Mouse (Mus musculus) frontal cortex, adult (tissue): ENCODE measurements around the gene Rbms3.

Source experiments
- ATAC-seq: cut with Nextera tagmentation; 2 replicates; pipeline ENCODE4 v1.9.2; 2017; ENCODE audit warnings: mild to moderate bottlenecking, moderate library complexity, mixed read lengths; ENCODE audit not compliant: low TSS enrichment

Gene Rbms3

DNA sequence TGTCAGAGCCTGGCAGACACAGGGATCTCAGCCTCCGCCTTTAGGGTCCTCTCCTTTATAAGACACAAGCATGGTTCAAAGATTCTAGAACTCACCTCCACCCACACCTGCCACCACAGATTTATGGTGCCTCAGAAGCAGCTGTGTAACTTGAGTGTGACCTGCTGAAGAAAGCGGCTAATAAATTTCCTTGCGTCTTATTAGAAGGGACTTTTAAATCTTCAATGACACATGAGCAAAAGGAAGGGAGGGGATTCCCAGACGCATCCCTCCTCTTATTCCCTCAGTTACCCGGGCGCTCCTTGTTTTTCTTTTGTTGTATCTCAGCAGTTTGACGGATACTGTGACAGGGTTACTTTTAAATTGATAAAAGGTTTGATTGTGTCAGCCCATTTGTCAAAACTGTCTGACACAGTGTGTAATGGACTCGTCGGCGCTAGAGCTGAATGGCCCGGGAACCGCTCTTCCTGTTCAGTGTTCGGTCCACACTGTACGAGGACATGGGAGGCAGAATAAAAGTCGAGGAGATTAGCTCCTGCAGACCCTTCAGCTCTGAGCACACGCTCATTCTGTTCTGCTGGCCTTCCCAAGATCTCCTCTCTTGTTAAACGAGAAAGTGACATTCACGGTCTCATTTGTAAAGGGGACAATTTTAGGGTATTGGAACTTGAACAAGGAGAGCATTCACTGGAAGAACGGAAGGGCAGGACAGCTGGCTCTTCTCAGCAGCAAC, 527.3 kb downstream of the Rbms3 start:
- no peak for ATAC-seq

DNA sequence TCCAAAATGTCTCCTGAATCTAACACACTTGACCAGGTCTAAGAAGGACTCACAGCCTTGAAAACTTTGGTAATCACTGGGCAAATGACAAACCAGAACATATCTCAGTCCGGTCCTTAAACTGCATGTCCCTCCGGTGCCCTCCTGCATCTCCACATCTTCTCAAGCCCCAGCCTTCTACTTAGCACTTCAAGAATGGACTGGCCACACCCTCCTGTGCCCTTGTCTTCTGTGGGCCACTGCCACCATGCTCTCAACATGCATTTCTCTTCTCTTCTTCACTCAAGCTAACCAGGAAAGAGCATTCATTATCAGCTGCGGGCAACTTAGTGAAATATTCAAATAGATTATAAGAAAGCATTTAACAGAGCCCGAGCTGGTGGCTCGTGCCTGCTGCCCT, 529.5 kb downstream of the Rbms3 start:
- no peak for ATAC-seq

DNA sequence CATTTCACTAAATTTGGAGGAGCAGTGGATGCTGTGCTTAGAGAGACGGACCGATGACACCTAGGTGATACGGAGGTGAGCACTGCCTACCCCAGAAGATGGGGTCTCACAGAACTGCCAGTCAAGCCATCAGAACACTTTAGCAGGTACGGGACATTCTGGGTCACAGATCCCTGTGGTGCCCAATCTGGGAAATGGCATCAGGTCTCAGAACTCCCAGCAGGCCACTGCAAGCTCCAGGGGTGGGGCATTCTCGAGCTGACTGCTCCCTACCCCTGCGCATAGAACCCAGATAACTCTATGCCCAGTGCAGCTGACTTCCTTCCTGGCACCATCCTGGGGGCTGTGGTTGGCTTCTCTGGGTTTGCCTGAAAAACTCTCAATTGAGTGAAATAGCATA, 536.2 kb downstream of the Rbms3 start:
- no peak for ATAC-seq

DNA sequence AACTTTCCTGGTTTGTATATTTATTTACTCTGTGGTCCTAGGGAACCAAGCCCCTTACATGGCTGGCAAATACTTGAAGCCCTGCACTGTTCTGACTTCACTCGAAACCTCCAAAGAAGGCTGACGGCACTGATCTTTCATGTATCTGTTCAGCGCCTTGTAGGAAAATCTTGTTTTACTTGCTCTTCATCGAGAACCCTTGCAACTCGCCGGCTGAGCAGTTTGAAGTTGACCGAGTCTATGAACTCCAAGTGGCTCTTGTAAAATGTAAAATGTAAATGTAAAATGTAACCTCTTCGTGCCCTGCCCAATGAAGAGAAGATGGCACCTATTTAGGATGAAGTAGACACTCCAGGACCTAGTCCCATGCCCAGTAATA, 537.5 kb downstream of the Rbms3 start:
- ATAC-seq = no peak

DNA sequence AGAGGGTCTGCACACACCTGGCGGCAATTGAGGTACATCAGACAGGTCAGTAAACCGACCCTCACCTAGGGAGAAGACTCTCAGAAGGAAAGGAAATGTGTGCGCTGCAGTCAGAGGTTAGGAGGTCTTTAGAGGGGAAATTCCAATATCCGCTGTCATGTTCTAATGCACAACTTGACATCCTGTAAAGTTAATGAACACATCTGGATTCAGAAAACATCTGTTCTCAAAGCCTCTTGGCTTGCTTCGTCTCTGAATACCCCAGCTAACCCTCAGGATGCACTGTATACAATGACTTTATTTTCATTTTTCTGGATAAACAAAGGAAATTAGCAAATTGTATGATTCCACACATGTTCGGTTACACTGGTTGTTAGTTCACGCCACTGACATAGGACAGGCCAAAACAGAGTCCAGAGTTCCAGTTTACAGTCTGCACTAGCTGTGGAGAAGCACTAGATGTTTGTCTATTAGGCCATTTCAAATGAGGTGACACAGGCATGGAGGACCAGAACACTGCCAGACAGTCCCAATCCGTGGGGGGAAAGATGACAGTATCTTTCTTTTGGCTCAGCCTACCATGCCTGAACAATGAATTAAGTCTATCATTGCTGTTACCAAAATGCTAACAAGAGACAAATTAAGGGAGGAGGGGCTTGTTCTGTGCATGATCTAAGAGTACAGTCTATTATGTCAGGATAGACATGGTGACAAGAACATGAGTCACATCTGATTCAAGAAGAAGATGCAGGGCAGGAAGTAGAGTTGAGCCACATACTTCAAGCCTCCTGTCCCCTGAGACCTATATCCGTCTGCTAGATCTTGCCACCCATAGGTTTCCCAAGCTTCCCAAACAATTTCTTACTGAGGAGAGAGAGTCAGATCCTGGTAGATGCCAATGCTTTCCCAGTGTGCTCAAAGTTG, 538.2 kb downstream of the Rbms3 start:
- ATAC-seq = no peak

DNA sequence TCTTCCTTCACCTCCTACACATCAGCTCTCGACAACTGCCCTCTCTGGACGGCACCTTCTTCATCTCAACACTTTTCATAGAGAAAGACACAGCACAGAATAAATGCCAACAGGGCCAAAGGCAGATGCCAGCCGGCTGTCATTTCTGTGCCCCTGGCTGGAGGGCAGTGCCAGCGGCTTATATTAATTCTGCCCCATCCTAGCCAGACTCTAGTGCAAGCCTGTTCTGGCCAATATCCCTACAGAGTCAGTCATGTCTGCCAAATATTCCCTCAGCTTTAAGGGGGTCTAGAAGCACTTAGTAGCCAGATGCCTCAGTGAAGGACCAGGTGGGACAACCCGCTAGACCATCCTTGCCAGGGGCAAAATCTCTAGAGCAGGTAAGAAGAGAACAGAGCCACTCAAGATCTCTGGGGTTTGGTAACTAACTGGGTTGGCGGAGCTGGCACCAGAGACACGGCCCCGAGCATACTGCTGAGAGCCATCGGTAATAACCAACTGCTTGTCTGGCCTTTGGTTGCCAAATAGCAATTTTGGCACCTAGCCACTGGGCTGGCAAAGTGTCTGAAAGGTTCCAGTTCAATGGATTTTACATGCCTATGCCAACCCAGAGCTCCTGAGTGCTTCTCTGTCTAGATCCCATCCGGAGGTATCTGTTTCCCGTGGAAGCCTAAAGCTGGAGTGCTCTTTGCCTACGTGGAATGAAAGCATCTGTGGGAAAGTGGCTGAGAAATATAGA, 540.1 kb downstream of the Rbms3 start:
- no peak for ATAC-seq

DNA sequence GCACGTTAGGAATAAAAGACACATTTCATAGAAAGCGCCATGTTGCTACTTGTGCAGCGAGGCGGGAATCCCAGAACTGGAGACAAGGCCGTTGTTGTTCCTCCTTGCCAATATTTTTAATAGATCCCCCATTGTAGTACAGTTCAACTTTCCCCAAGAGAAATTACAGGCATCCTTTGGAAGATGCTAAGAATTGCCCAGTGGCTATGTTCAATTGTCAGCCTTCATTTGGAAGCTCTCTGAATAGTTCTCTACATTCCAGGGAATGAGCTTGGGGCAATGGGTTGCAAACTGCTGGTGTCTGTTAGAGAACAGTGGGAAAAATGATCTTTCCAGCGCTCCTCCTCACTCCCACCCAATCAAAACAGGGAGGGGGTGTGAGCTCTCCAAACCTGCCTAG, 541.4 kb downstream of the Rbms3 start:
- no peak for ATAC-seq

DNA sequence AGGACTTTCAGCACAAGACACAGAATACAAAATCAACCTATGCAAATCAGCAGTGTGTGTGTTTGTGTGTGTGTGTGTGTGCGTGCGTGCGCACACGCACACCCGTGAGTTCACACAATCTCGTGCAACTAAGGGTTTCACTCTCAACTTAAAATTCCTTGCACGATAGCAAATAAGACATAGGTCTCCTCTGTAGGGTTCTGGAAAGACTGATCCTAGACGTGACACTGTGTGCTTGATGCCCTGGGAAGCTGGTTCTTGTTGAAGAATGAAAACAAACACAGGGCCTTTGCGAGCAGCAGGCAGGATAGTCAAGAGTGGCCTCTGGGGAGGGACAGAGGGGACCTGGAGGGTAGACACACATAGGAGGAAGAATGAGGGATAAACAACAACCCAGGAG, 544.0 kb downstream of the Rbms3 start:
- no peak for ATAC-seq

DNA sequence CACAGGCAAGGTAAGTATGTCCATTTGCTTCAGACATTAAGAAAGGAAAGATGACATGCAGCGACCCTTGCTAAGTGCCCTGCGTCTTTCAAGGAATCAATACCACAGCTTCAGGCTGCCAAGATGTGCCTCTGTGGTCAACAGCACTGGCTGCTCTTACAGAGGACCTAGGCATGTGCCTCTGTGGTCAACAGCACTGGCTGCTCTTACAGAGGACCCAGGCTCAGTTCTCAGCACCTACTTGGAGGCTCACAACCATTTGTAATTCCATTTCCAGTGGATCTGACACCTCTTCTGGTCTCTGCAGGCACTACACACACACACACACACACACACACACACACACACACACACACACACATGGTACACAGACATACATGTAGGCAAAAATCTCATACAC, 545.2 kb downstream of the Rbms3 start:
- no peak for ATAC-seq

DNA sequence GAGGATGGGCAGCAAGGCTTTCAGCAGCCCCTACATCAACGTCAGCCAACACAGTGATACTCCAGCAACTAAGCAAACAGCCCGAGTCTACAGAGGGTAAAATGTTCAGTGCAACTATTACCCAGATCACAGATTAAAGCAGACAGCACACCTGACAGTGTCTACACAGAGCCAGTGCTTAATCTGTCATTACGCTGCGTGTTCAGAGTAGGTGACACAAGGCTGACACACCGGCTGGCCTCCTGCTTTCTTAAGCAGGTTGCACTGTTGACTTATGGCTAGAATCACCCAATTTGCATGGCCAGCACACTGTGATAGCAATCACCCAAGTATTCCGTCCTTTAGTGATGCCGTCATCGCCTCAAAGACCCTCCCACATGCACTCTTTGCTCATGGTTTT, 550.2 kb downstream of the Rbms3 start:
- no peak for ATAC-seq

DNA sequence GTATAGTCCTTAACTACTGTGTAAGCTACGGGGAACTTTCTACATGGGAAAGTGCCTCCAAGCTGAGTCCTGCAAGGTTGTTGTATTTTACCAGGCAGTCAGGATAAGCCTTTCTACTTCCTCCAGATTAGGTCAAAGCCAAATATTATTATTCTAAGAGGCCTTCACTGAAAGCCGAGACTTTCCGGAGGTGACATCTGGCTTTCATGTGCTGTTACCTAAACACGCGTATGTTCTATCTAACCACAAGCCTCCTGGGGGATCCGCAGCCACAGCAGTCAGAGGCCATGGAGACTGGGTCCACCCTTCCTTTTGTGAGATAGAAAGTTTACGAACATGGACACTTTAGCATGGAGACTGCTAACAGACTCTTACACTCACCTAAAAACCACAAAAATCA, 552.2 kb downstream of the Rbms3 start:
- ATAC-seq = no peak

DNA sequence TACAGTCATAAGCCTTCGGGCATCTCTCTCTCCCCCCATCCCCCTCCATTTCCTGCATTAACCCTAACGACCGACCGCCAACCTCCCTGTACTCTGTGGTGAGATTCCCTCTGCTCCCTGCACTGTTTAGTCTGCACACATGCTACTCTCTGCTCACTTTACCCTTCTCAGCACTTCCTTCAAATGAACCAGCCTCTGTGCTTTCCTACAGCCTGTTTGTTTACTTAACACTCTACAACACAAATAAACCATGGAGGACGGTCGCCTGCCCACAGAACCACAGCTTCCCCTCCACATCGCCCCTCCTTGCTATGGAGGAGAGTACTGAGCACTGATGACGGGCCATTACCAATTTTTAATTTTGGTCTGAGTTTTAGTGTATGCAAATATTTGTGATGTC, 552.9 kb downstream of the Rbms3 start:
- ATAC-seq = no peak

DNA sequence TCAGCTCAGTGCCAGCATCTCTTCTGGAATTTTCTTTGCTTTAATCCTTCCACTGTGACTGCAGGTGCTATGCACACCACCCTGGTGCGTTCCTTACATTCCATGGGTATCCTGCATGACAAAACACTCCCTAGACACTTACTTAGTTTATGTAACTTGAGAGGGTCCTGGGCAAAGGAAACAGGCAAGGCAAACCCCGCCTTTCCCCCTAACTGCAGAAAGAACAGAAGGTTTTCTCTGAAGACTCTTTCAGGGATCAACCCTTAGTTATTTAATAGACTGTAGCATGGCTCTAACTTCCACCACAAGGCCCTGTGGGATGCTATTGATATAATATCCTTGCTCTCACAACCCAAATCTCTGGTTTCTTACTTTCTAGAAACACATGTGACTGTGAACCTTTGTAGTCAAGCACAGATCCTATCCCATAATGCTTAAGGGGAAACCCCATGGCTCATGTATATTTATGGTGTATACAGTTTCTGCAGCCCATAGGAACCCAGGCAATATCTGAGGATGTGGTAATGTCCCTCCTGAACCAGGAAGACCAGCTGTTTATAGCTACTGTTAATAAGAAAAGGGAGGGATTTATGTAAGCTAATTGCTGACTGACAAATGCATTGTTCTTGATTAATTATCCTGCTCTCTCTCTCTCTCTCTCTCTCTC, 557.1 kb downstream of the Rbms3 start:
- ATAC-seq = no peak

DNA sequence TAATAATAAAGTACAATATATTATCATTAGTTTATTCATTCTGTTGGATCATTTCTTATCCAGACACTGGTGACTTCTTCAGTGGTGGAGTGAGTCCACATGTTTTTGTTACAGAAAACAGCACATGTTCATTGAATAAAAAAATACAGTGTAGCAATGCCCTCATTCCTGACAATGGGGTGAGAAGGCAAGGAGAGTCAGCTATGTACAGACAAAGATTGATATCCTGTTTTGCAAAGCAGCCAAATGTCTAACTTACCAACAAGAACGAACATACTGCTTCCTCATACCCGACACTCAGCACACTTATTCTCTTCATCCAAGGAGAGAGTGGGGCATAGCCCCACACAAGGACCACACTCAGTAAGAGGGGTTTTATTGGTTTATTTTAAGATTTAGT, 559.1 kb downstream of the Rbms3 start:
- no peak for ATAC-seq

DNA sequence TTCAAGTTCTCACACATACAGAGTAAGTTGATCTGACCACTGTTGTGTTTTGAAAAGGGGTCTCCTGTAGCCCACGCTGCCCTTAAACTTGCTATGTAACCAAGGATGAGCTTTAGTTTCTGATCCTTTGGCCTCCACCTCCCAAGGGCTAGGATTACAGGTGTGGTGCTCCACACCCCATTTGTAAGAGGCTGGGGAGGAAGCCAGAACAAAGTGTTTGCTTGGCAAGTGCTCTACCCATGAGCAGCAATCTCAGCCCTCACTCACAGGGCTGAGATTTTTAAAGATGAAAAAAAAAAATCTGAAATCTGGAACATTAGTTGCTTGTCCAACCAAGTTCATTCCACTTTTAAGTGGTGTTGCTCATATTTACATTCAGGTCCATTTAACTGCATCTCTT, 560.5 kb downstream of the Rbms3 start:
- no peak for ATAC-seq

DNA sequence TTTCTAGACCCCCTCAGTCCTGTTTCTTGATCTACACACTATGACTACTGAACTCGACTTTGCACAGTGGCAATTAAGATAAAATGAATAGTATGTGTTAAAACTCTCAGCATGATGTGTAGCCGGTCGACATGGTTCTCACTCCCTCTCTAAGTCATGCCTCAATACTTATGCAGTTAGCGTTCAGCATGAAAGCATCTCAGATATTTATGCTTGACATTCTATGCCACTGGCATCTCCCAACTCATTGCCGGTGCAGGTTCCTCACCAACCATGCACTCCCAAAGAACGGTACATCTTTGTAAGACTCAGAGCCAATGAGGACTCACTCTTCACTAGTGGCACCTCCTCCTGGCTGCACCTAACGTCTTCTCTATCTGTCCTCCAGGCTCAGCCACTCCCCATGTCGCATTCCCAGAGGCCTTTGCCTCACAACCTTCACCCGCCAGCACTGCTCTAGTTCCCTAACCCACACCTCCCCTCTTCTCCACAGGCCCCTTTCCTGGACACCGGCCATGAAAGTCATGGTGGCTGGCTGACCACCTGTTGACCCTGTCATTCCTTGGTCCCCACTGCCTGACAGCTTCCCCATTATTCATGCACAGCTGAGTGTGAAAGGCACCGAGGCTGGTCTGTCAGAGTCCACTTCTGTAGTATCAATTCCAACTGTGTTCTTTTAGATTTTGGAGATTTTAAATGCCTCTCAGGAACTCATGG, 561.9 kb downstream of the Rbms3 start:
- ATAC-seq = no peak

DNA sequence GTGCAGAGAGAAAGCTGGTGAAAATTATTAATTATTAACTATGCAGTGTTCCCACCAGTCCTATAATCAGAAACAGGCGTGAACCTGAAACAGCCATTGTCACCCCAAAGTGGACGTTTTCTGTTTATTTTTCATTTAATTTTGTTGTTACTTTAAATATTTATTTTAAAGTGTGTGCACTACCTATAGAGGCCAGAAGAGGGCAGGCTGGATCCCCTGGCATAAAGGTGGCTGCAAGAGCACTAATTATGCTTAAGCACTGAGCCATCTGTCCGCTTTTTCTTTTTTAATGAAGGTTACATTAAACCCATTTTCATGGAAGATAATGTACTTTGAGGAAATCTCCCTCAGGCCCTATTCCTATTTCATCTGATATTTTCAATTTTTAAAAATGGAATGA, 563.2 kb downstream of the Rbms3 start:
- no peak for ATAC-seq

DNA sequence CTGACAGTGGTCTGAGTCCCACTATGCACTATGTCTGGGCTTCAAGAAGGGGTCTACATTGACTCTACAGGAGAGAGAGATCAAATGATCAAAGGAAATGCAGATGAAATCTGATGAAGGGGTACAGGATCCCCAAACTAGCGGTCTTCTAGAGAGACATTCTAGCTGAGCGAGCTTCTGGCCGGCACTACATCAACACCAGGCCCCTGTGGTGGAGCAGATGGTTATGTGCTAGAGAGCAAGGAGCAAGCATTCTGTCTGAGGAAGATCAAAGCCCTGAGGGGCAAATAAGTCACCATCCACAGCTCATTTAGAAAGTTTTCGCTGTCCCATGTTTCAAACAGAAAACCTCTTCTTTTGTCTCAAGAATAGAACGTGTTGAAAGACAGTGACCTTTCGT, 564.1 kb downstream of the Rbms3 start:
- no peak for ATAC-seq

DNA sequence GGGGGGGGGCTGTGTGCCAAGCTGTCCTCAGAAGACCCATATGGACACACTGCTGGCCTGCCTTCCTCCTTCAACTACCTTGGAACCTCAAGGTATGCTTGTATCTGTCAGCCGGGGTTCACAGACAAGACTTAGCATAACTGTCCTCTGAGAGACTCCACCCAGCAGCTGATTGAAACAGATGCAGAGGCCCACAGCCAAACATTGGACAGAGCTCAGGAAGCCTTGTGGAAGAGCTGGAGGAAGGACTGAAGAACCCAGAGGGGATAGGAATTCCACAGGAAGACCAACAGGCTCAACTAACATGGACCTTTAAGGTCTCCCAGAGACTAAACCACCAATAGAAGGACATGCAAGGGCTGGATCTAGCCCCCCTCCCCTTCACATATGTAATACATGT, 570.1 kb downstream of the Rbms3 start:
- no peak for ATAC-seq

DNA sequence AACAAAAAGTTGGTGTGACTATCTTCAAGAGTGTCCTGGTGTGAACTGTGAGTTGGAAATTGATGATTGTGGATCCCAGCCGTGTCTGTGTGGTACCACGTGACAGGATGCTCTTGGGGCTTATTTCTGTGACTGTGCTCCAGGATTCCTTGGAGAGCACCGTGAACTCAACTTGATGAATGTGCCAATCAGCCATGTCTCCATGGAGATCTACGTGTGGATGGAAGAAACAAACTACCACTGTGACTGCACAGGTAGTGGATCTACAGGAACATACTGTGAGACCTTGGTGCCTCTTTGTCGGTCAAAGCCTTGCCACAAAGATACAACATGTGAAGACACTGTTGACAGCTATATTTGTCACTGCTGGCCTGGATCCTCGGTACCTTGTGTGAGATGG, 570.6 kb downstream of the Rbms3 start:
- ATAC-seq = no peak

DNA sequence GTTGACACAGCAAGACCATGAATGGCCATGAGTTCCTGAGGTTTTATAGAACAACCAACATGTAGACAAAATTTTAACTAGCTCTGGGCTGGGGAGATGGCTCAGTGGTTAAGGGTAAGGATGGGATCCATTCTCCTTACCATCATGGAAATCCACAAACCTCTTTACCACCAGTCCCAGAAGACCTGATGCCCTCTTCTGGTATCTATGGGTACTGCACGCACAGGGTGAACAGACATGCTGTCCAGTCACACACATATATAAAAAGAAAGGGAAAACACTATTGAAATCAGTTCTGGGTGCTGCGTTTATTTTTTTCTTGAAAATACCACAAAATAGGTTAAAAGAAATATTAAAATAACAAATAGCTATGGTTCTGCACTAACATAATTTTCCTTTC, 577.8 kb downstream of the Rbms3 start:
- no peak for ATAC-seq
